ENCODE assay signal across 16 mouse cellular contexts in the genomic region with DNA sequence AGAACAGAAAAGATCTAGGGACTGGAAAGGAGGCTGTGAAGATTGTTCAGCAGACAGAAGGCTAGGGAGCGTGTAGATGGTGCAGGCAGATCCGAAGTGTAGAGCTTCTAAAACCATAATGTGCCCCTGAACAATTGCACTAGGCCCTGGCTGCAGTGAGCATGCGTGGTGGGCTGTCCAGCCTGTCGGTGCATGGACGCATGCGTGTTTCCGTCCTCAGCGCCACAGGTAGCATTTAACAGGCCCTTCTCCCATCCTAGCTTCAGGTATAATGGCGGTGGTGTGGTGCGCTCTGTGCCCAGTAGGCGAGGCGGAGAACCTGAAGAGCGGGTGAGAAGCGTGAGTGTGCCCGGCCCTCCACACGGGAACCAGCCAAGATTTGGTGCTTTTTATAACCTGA.
"Had no signal": no experiment of that assay in that cellular context is flagged by ENCODE, and none has a peak within 500 bp of the region (broad histone marks: within the 10 kb centered on the region; RNA-seq: fewer than 3 reads in every experiment).

No protein-coding gene starts in this region.

- H3K9me3 ChIP-seq: megakaryocyte, embryonic 14.5 days; midbrain, embryonic 13.5 days; midbrain, embryonic 15.5 days; neural tube, embryonic 12.5 days; stomach, embryonic 15.5 days had no signal

- H3K4me2 ChIP-seq: lung, embryonic 14.5 days; midbrain, embryonic 11.5 days; midbrain, embryonic 13.5 days; midbrain, embryonic 15.5 days; neural tube, embryonic 12.5 days; stomach, embryonic 15.5 days had no signal

- H3K36me3 ChIP-seq: stomach, embryonic 15.5 days had no signal

- H3K4me1 ChIP-seq: megakaryocyte, embryonic 14.5 days; midbrain, embryonic 13.5 days; midbrain, embryonic 15.5 days; neural tube, embryonic 12.5 days; stomach, embryonic 15.5 days had no signal

- DNase-seq: lung, adult 18-20 months; lung, embryonic 14.5 days; lung, postnatal 10 days; lung, postnatal 4 days; right cerebral cortex, postnatal 14 days; thymus, adult 18-20 months; thymus, postnatal 14 days; thymus, postnatal 36 days had no signal

- H3K27ac ChIP-seq: liver, embryonic 14.5 days; midbrain, embryonic 13.5 days; midbrain, embryonic 15.5 days; neural tube, embryonic 12.5 days; stomach, embryonic 15.5 days; stomach, postnatal 0 days had no signal

- H3K9ac ChIP-seq: liver, embryonic 14.5 days; lung, embryonic 14.5 days; midbrain, embryonic 13.5 days; midbrain, embryonic 15.5 days; neural tube, embryonic 12.5 days; stomach, embryonic 15.5 days had no signal

- H3K27me3 ChIP-seq: midbrain, embryonic 13.5 days; midbrain, embryonic 15.5 days; neural tube, embryonic 12.5 days; stomach, embryonic 15.5 days had no signal

- H3K4me3 ChIP-seq: megakaryocyte, embryonic 14.5 days; midbrain, embryonic 13.5 days; midbrain, embryonic 15.5 days; neural tube, embryonic 12.5 days; stomach, embryonic 15.5 days had no signal

- ATAC-seq: midbrain, embryonic 13.5 days; midbrain, embryonic 15.5 days had no signal
